ENCODE assay signal across 23 mouse cellular contexts in genomic region chr16:26348809-26349208, GRCm38 (mm10). TPM values are rescaled to one million over a fixed set of nuclear protein-coding genes. Genes with fewer than 3 reads are reported as not detected.
A peak's percentile ranks its signal among the peaks of the same experiment; 100 is the strongest.
DNase-seq lines count a peak whose midpoint lies in the region; ATAC-seq and TF ChIP-seq lines count a peak whose summit lies in the region.
"Had no signal": no experiment of that assay in that cellular context is flagged by ENCODE, and none has a peak within 500 bp of the region (broad histone marks: within the 10 kb centered on the region; RNA-seq: fewer than 3 reads in every experiment).

No protein-coding gene starts in this region.

- peak; percentile 100 for ATAC-seq in megakaryocyte progenitor cell, adult 5-6 weeks (replicated peaks; ENCODE audit: poor library complexity)
- ATAC-seq: inflammation-experienced regulatory T-cells, adult 6 months had no signal

- peak overlapping the region; percentile 69 for H3K27ac ChIP-seq in liver, adult 2 months (replicated peaks; ENCODE audit: insufficient read depth, low read depth, low read length)
- H3K27ac ChIP-seq: embryonic facial prominence, embryonic 12.5 days; hindbrain, embryonic 14.5 days; liver, embryonic 15.5 days; midbrain, embryonic 10.5 days had no signal

- TF ChIP-seq POLR2A in liver, adult 2 months (IDR thresholded peaks at IDR 0.05; ENCODE audit: extremely low read depth, insufficient read depth, low read length) = no peak

- no peak overlapping the region for H3K4me3 ChIP-seq in liver, adult 2 months (ENCODE audit: insufficient read depth, low read depth, low read length)
- H3K4me3 ChIP-seq: embryonic facial prominence, embryonic 12.5 days; liver, embryonic 15.5 days; midbrain, embryonic 10.5 days had no signal

- H3K9ac ChIP-seq in liver, adult 2 months (ENCODE audit: low read depth, low read length) = no peak overlapping the region
- H3K9ac ChIP-seq: embryonic facial prominence, embryonic 12.5 days; hindbrain, embryonic 14.5 days; liver, embryonic 15.5 days had no signal

- WGBS in liver, adult 2 months = 58% methylated on average over 1 of the region's 1 CpGs

- H3K36me3 ChIP-seq in liver, adult 2 months (ENCODE audit: control insufficient read depth, insufficient read depth, low read length) = no peaks in the 10 kb centered on the region
- H3K36me3 ChIP-seq: embryonic facial prominence, embryonic 12.5 days; liver, embryonic 15.5 days; midbrain, embryonic 10.5 days had no signal

- no peak for TF ChIP-seq CTCF in liver, adult 2 months (IDR thresholded peaks at IDR 0.05; ENCODE audit: low read depth, low read length)

- peaks cover 4% of the 10 kb centered on the region; the same call in 1 of the 2 replicates for H3K4me1 ChIP-seq in liver, adult 2 months (ENCODE audit: control insufficient read depth, insufficient read depth, low read length)
- H3K4me1 ChIP-seq: embryonic facial prominence, embryonic 12.5 days; liver, embryonic 15.5 days; midbrain, embryonic 10.5 days had no signal

- no peaks in the 10 kb centered on the region for H3K27me3 ChIP-seq in liver, adult 2 months (ENCODE audit: control insufficient read depth, insufficient read depth, low read length)
- H3K27me3 ChIP-seq: embryonic facial prominence, embryonic 12.5 days; liver, embryonic 15.5 days had no signal

- no peaks in the 10 kb centered on the region for H3K79me2 ChIP-seq in liver, adult 2 months (ENCODE audit: control insufficient read depth, insufficient read depth, low read length)

- no peak for DNase-seq in liver, adult 2 months (ENCODE audit: extremely low read depth, low read depth, low spot score)
- DNase-seq in liver (no peak), A20 (ENCODE audit: low read depth, low spot score) (peak; percentile 11)
- DNase-seq in brain, adult 2 months (ENCODE audit: low read depth, low spot score) = peak; percentile 9
- no peak for DNase-seq in adrenal gland, postnatal 10 days
- no peak for DNase-seq in ovary, postnatal 36 days (ENCODE audit: low spot score)
- no peak for DNase-seq in cerebellum, postnatal 4 days (ENCODE audit: low spot score in 2 of 2)
- DNase-seq: adrenal gland, postnatal 36 days; cerebellum, adult 11-12 months; cerebellum, postnatal 10 days; gastrocnemius, postnatal 36 days; heart, postnatal 36 days; kidney, postnatal 10 days; retina, postnatal 1 day; right cerebral cortex, postnatal 25 days; thymus, adult 18-20 months; thymus, postnatal 36 days had no signal

RNA-seq across cellular contexts. Expression of gene Cldn1, which starts 22.8 kb away (rescaled TPM):
- total RNA-seq in liver, adult 2 months (2014; rRNA removed) = 39.0 and 59.5 TPM in 2 replicates
- polyA plus RNA-seq in liver, adult 2 months (2012; rRNA removed) = 36.2 and 40.3 TPM in 2 replicates
- 0.71 and 0.91 TPM in 2 replicates for total RNA-seq in megakaryocyte progenitor cell, adult 5-6 weeks (2015)
- 0.17 and 0.91 TPM in 2 replicates for total RNA-seq in megakaryocyte progenitor cell, adult 5-6 weeks (2017)
- 10 to 100 TPM; 21.3 to 32.7 TPM for total RNA-seq in adrenal gland, postnatal 10 days (2021)
- polyA plus RNA-seq: inflammation-experienced regulatory T-cells, adult 6 months had no signal

Comparison
In these comparisons a context has a peak if more than half of its experiments do, and no peak if none do; other contexts are left out.
1. DNase-seq: peak in A20 (single experiment) and brain, adult 2 months (single experiment); none in liver, adult 2 months (single experiment), liver (single experiment), adrenal gland, postnatal 10 days (single experiment), ovary, postnatal 36 days (single experiment) and cerebellum, postnatal 4 days (0 of 2).
2. RNA of gene Cldn1, which starts 22.8 kb away (total RNA-seq): 39.0 to 59.5 TPM in liver, adult 2 months and 21.3 to 32.7 TPM in adrenal gland, postnatal 10 days; 0.17 to 0.91 TPM in megakaryocyte progenitor cell, adult 5-6 weeks; every median in the first group is over 10 times any median in the second.